Mouse (Mus musculus) E14TG2a.4 (cell line): ENCODE measurements around the gene Tagap.

Source experiments
- H3K27me3 ChIP-seq: 2 replicates; pipeline ENCODE4 v1.6.1; 2014; ENCODE audit warnings: low read length, control low read depth; ENCODE audit not compliant: insufficient read depth
- H3K36me3 ChIP-seq: 2 replicates; pipeline ENCODE4 v1.6.1; 2014; ENCODE audit warnings: low read length, control low read depth; ENCODE audit not compliant: insufficient read depth
- H3K4me1 ChIP-seq: replicated peaks from 2 replicates; pipeline ENCODE4 v1.6.1; 2014; ENCODE audit warnings: low read depth, low read length, control low read depth
- H3K4me3 ChIP-seq: replicated peaks from 2 replicates; pipeline ENCODE4 v1.5.1; 2014; ENCODE audit warnings: mild to moderate bottlenecking, low read length
- H3K9me3 ChIP-seq: 2 replicates; pipeline ENCODE4 v1.6.1; 2014; ENCODE audit warnings: low read length, control low read depth
- CTCF ChIP-seq: conservative IDR thresholded peaks from 2 replicates; pipeline ENCODE4 v1.5.1; 2014; ENCODE audit warnings: low read length
- NANOG ChIP-seq: IDR thresholded peaks from 2 replicates; pipeline ENCODE4 v1.6.1; 2014; ENCODE audit warnings: borderline replicate concordance, low read length, mixed read lengths
- POU5F1 ChIP-seq: IDR thresholded peaks from 2 replicates; pipeline ENCODE4 v1.6.1; 2014; ENCODE audit warnings: low read length, borderline replicate concordance

Gene Tagap

DNA sequence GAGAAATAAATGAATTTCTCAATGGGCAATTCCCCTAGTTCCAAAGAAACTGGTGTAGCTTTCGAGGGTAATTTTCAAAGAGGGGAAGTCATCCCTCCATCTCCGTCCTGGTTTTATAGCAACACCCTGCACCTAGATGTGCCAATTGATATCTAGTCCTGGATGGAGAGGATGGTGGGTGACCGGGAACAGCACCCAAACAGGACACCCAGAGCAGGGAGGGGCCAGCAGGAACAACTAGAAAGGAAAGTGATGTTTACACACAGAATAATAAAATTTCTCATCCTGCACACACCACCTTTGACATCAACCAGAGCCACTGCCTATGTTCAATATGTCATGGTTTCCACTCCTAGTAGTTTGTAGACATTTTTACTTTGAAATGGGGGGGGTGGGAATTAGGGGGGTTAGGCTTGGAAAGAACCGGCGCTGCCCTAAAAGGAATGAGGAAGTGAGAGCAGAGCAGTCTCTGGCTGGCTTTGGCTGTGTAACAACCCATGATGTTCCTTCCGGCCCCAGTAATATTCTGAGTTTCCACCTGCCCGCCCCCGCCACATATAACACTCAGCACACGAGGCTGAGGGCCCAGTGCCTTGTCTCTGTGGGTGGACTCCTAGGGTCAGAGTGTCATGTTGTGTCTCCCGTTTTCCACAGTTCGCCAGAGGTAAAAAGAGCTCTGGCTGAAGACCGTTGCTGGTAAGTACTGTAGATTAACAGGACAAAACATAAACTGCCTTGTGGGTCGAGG lies at the start of gene Tagap:
Tagap (plus strand) TSS at position 588 of the 748 bp plus-strand sequence.
- TF ChIP-seq POU5F1 (no peak), NANOG (no peak), CTCF (no peak)
- Histone ChIP-seq H3K27me3 (peaks cover 3% of the 10 kb centered on the region; the same call in 1 of the 2 replicates), H3K4me3 (no peak within 1 kb of the TSS), H3K9me3 (no peaks in the 10 kb centered on the region), H3K36me3 (no peaks in the 10 kb centered on the region), H3K4me1 (peaks cover 3% of the 10 kb centered on the region; the same call in 1 of the 2 replicates)

DNA sequence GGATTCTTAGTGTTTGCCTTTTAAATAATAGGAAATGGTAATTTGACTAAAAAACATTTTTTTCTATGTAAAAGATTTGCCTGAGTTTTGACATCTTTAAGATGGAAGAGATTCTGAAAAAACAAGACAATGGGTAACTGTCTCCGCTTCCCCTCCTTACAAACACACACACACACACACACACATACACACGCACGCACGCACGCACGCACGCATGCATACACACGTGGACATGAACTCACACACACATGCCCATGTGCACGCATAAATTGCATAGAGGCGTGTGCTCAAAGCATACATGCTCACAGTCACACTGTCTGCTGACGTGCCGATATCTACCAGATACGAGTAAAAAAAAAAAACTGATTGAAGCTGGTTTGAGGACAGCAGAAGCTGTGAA lies 49.3 kb upstream of the Tagap start:
- Histone ChIP-seq H3K27me3 (peaks cover 11% of the 10 kb centered on the region; the same call in 1 of the 2 replicates), H3K4me3 (no peak overlapping the region), H3K36me3 (no peaks in the 10 kb centered on the region), H3K4me1 (peaks cover 19% of the 10 kb centered on the region), H3K9me3 (no peaks in the 10 kb centered on the region)
- TF ChIP-seq POU5F1, result no peak
- no peak for TF ChIP-seq CTCF
- TF ChIP-seq NANOG, result no peak

DNA sequence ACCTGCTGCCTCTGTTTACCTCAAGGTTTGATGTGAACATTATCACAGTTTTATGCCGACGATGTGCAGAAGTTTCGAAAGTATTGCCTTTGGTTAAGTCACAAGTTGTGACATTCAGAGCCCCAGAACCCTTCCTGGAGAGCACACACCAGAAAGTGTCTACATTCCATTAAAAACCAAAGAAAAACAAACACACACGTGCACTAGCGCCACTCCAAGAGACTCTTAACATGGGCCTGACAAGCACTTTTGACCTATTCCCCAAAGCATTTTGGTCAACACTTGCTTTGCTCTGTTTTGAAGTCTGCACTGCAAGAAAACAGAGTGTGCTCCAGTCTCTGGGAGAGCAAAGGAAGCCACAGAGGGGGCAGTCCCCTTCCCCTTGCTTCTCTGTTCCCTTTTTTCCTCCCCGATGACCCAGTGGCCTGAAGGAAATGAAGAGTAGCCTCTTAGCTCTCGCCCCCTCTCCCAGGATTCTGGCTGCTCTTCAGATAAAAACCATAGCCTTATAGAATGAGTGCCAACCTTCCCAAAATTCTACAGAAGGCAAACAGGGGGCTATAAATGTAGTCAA lies 48.5 kb upstream of the Tagap start:
- Histone ChIP-seq H3K9me3 (no peaks in the 10 kb centered on the region), H3K4me3 (no peak overlapping the region), H3K36me3 (no peaks in the 10 kb centered on the region), H3K4me1 (peaks cover 24% of the 10 kb centered on the region), H3K27me3 (peaks cover 11% of the 10 kb centered on the region; the same call in 1 of the 2 replicates)
- TF ChIP-seq POU5F1 (no peak), CTCF (no peak), NANOG (no peak)

DNA sequence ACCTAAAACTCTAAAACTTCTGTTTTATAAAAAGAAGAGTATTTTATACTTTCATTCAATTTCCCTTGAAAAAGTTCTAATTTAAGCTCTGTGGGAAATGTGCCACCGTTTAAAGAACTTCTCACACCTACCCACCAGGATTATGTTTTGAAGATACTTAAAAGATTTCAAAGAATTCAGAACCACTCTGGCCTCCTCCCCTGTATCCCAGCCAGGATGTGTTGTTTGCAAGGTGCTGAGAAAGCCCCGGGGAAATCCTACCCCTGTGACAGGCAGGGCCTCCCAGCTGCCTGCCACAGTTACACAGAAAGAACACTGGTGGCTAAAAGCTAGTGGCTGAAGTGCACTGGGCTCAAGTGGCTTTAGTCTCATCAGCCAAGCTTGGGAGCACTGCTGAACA lies 47.9 kb upstream of the Tagap start:
- no peaks in the 10 kb centered on the region for H3K9me3 ChIP-seq
- H3K36me3 ChIP-seq, result no peaks in the 10 kb centered on the region
- peaks cover 11% of the 10 kb centered on the region; the same call in 1 of the 2 replicates for H3K27me3 ChIP-seq
- no peak overlapping the region for H3K4me3 ChIP-seq
- H3K4me1 ChIP-seq, result peaks cover 24% of the 10 kb centered on the region
- TF ChIP-seq NANOG (no peak), CTCF (no peak), POU5F1 (no peak)

DNA sequence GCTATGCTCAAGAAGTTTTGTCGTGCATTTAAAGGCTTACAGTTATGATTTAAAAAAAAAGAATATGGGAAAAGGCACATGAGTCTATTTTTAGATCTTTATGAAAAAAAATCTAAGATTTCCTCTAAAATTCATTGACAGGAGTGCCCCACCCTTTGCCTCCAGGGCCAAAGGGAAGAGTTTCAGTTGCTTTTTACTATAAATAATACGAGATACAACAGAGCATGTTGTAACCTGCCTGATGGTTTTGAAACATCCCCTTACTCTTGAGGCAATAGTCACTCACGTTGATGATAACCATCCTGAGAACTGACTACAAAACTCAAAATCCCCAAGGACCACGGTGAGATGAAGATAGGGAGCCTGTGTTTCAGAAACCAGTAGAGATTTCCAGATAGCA lies 46.3 kb upstream of the Tagap start:
- TF ChIP-seq POU5F1 (no peak), CTCF (no peak), NANOG (no peak)
- no peaks in the 10 kb centered on the region for H3K36me3 ChIP-seq
- H3K4me3 ChIP-seq, result no peak overlapping the region
- H3K4me1 ChIP-seq, result peaks cover 15% of the 10 kb centered on the region; the same call in 1 of the 2 replicates
- peaks cover 8% of the 10 kb centered on the region; the same call in 1 of the 2 replicates for H3K27me3 ChIP-seq
- H3K9me3 ChIP-seq, result no peaks in the 10 kb centered on the region

DNA sequence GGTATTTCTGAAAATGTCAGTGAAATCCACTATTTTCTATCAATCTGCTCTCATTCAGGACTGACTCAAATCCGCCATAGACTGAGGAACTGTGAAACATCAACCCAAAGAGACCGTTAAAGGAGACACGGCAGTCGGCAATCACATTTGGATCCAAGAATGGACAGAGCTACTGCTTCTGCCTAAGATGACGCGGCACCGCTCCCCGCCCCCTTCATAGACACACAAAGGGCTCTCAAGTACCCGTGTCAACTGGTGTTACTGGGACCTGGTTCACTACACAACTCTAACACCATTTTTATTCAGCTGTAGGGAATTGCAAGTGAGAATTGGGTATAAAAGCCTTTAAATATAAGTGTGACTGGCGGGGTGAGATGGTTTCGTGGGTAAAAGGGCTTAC lies 42.7 kb upstream of the Tagap start:
- Histone ChIP-seq H3K36me3 (no peaks in the 10 kb centered on the region), H3K9me3 (no peaks in the 10 kb centered on the region), H3K4me3 (no peak overlapping the region), H3K4me1 (peaks cover 6% of the 10 kb centered on the region; the same call in 1 of the 2 replicates), H3K27me3 (no peaks in the 10 kb centered on the region)
- no peak for TF ChIP-seq POU5F1
- TF ChIP-seq CTCF, result no peak
- TF ChIP-seq NANOG, result no peak

DNA sequence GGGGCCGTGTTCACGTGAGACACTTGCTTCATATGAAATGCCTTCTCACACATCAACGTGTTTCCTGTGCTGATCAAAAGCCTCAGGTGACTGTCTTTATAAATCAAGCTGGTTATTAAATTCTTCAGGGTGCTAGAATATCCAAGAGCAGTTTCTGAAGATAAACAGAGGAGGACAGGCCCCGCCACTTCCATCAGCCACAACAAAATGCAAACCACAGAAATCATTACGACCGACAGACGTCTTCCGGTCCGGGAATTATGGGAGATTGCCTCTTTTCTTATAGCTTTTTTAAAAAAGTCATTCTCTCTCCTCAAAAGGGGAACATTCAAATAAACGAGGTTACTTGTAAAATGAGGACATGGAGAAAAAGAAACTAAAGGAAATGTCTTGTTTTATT lies 41.2 kb upstream of the Tagap start:
- TF ChIP-seq POU5F1 (no peak), CTCF (no peak), NANOG (no peak)
- H3K27me3 ChIP-seq, result no peaks in the 10 kb centered on the region
- no peaks in the 10 kb centered on the region for H3K36me3 ChIP-seq
- no peaks in the 10 kb centered on the region for H3K9me3 ChIP-seq
- H3K4me3 ChIP-seq, result no peak overlapping the region
- H3K4me1 ChIP-seq, result peaks cover 6% of the 10 kb centered on the region; the same call in 1 of the 2 replicates

DNA sequence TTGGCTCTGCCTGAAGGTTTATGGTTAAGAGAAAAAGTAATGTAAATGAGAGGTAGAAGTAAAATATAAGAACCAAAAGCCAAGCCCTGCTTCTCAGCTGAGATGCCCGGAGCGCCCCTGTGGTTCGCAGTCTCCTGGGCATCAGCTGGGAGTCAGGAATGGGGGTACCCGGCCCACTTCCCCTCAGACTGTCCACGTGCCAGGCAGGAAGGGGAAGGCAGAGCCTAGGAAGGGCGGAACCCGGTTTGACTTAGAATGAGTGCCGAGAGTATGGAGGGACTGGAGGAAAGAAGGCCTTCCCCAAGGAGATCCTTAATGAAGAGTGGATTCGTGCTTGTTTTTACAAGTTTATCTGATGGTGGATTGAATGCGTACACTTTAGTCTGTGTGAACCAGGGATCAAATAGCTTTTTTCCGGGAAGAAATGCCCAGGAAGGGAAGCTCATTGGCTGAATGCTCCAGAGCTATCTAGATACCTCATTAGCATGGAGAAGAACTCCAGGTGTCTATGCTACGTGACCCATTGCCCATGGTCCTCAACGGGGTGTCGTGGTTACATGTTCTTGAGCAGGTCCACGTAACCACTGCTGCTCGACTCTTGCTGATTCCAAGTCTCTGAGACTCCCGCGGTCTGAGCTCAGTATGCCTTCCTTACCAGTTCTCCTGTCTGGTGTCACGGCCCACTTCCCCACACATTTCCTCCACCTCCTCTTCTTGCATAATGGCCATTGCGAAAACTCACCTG lies 38.6 kb upstream of the Tagap start:
- Histone ChIP-seq H3K4me3 (no peak overlapping the region), H3K4me1 (peaks cover 8% of the 10 kb centered on the region), H3K36me3 (no peaks in the 10 kb centered on the region), H3K9me3 (no peaks in the 10 kb centered on the region), H3K27me3 (no peaks in the 10 kb centered on the region; the same call in 1 of the 2 replicates)
- TF ChIP-seq CTCF (no peak), POU5F1 (no peak), NANOG (no peak)
